Mouse (Mus musculus): ENCODE measurements around the gene Rab25. TPM values are rescaled to one million over a fixed set of nuclear protein-coding genes. Genes with fewer than 3 reads are reported as not detected.
"Not testable (repeated sequence)": the region's sequence is repeated elsewhere in the genome, so short reads cannot be mapped to it uniquely, and the experiment has no call there.

Gene Rab25
- polyA plus RNA-seq (2012; rRNA removed) = 132 and 184 TPM in 2 replicates

DNA sequence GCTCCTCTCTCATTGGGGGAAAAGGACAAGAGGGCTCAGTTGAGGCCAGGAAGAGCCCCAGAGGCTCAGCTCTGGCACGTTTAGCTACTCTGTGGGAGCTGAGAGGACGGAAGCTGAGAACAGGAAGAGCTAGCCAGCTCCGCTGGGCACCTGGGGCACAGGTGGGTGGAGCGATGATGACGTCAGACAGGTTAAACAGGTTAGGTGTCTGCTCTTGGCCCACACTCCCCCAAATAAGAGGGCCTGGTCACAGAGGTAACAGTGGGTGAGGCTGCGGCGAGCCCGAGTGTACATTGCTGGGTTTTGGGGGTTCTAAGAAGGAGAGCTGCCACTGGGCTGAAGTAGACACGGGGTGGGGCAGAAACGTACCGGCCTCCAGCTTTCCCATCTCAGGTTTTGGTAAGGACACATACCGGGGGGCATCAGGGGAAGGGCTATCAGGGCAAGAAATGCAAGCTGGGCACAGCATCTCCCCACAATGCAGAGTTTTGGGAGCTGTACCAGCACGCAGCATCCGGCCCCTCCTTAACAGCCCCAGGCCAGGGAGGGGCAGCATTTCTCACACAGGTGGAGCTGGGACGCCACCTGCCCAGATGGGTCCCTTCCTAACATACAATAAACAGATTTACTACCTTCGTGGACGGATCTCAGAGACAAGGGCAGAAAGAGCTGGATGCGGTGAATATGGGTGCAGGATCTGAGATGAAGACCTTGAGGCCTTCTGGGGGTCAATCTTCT, at the start of gene Rab25:
Gene Rab25, minus strand, starts transcription at position 121 of the 738 bp plus-strand sequence.
- Histone ChIP-seq H3K36me3 (ENCODE audit: control insufficient read depth, insufficient read depth, low read length) (no peaks in the 10 kb centered on the region; the same call in 1 of the 2 replicates), H3K27ac (ENCODE audit: insufficient read depth, low read depth, low read length) (peak within 1 kb of the TSS; percentile 73), H3K27me3 (ENCODE audit: control insufficient read depth, insufficient read depth, low read length) (no peaks in the 10 kb centered on the region), H3K4me1 (ENCODE audit: control insufficient read depth, insufficient read depth, insufficient read length, low read length) (peaks cover 27% of the 10 kb centered on the region), H3K4me3 (ENCODE audit: low read depth, low read length) (peak within 1 kb of the TSS; percentile 62)
- WGBS = 22% methylated on average over 18 of the region's 18 CpGs
- TF ChIP-seq POLR2A (IDR thresholded peaks at IDR 0.05; ENCODE audit: low read depth, low read length) = peak; percentile 25; the same call in 1 of the 2 replicates
- no peak for TF ChIP-seq CTCF (IDR thresholded peaks at IDR 0.05; ENCODE audit: extremely low read depth, insufficient read length, insufficient replicate concordance, low read depth, low read length)

DNA sequence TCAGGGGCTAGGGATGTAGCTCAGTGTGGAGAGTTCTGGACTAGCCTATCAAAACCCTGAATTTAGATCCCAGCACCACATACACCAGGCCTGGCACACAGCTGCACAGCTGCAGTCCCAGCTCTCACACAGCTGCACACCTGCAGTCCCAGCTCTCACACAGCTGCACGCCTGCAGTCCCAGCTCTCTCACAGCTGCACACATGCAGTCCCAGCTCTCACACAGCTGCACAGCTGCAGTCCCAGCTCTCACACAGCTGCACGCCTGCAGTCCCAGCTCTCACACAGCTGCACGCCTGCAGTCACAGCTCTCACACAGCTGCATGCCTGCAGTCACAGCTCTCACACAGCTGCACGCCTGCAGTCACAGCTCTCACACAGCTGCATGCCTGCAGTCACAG, 48.4 kb upstream of the Rab25 start:
- not testable (repeated sequence) for H3K36me3 ChIP-seq (ENCODE audit: control insufficient read depth, insufficient read depth, low read length); H3K4me1 ChIP-seq (ENCODE audit: control insufficient read depth, insufficient read depth, insufficient read length, low read length); H3K4me3 ChIP-seq (ENCODE audit: low read depth, low read length); H3K27ac ChIP-seq (ENCODE audit: insufficient read depth, low read depth, low read length); H3K27me3 ChIP-seq (ENCODE audit: control insufficient read depth, insufficient read depth, low read length)
- WGBS = 93% methylated on average over 4 of the region's 4 CpGs

DNA sequence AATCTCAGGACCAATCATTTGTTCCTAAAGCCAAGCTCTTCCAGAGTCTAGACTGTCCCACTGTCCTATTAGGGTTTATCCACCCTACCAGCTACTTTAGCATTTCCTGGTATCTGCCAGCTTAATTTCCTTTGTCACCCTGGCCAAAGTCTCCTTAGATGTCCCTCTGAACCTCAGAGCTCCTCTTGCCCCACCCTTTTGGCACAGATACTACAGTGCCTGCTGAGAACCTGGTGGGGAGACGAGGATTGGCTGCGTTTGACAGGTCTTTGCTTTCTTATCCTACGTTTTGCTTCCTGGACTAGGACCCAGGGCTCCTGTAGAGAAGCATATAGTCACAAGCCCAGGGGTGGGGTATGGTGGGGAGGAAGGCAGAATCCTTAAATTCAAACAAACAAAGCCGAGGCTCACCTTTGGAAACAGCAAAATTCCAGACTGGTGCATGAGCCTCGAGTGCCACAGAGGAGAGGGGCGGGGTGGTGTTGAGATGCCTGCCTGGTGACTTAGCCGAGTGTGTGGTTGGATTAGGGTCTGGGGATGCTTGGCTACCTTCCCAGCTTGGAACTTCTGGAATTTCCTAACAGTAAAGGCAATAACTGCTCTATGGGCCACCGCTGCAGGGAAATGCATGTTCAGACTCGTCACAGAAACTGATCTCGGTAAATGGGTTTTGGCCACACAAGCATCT, 45.9 kb upstream of the Rab25 start:
- H3K27me3 ChIP-seq (ENCODE audit: control insufficient read depth, insufficient read depth, low read length) = no peaks in the 10 kb centered on the region
- H3K4me1 ChIP-seq (ENCODE audit: control insufficient read depth, insufficient read depth, insufficient read length, low read length) = peaks cover 6% of the 10 kb centered on the region; the same call in 1 of the 2 replicates
- WGBS = 20% methylated on average over 10 of the region's 10 CpGs
- no peaks in the 10 kb centered on the region for H3K36me3 ChIP-seq (ENCODE audit: control insufficient read depth, insufficient read depth, low read length)
- H3K4me3 ChIP-seq (ENCODE audit: low read depth, low read length) = peak overlapping the region; percentile 67
- H3K27ac ChIP-seq (ENCODE audit: insufficient read depth, low read depth, low read length) = peak overlapping the region; percentile 98
- no peak for TF ChIP-seq POLR2A (IDR thresholded peaks at IDR 0.05; ENCODE audit: low read depth, low read length)
- TF ChIP-seq CTCF (IDR thresholded peaks at IDR 0.05; ENCODE audit: extremely low read depth, insufficient read length, insufficient replicate concordance, low read depth, low read length) = no peak

DNA sequence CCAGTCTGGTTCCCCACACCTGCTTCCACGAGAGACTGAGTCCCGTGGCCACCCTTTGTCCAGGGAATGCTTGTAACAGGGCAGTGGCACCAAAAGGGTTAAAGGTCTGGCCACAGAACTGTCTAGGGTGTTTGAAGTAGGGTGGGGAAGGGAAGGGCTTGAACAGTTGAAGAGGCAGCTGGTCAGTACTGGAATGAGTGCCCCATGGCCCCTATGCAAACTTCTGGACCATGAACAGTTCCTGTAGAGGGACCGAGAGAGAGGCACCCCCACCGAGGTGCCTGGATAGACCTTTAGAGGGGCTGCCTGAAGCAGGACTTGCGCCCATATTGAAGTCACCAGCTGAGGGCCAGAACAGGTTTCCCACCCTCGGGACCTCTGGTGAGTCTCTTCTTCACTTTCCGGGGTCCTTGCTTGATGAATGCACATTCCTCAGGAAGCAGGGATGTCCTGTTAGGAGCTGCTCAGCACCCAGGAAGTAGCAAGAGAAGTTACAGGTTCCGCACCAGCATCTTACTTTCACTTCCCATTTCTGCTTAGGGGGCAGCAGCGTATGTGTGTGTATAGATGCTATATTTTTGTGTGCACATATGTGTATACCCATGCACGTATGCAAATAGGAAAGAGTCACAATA, 45.0 kb upstream of the Rab25 start:
- TF ChIP-seq CTCF (IDR thresholded peaks at IDR 0.05; ENCODE audit: extremely low read depth, insufficient read length, insufficient replicate concordance, low read depth, low read length) (no peak), POLR2A (IDR thresholded peaks at IDR 0.05; ENCODE audit: low read depth, low read length) (0 out of 2 replicates have a peak, but pooled peaks have one; percentile 4)
- H3K27me3 ChIP-seq (ENCODE audit: control insufficient read depth, insufficient read depth, low read length) = no peaks in the 10 kb centered on the region
- peak overlapping the region; percentile 96 for H3K27ac ChIP-seq (ENCODE audit: insufficient read depth, low read depth, low read length)
- H3K36me3 ChIP-seq (ENCODE audit: control insufficient read depth, insufficient read depth, low read length) = peaks cover 5% of the 10 kb centered on the region
- WGBS = 14% methylated on average over 10 of the region's 10 CpGs
- H3K4me3 ChIP-seq (ENCODE audit: low read depth, low read length) = peak overlapping the region; percentile 80
- H3K4me1 ChIP-seq (ENCODE audit: control insufficient read depth, insufficient read depth, insufficient read length, low read length) = peaks cover 6% of the 10 kb centered on the region; the same call in 1 of the 2 replicates

DNA sequence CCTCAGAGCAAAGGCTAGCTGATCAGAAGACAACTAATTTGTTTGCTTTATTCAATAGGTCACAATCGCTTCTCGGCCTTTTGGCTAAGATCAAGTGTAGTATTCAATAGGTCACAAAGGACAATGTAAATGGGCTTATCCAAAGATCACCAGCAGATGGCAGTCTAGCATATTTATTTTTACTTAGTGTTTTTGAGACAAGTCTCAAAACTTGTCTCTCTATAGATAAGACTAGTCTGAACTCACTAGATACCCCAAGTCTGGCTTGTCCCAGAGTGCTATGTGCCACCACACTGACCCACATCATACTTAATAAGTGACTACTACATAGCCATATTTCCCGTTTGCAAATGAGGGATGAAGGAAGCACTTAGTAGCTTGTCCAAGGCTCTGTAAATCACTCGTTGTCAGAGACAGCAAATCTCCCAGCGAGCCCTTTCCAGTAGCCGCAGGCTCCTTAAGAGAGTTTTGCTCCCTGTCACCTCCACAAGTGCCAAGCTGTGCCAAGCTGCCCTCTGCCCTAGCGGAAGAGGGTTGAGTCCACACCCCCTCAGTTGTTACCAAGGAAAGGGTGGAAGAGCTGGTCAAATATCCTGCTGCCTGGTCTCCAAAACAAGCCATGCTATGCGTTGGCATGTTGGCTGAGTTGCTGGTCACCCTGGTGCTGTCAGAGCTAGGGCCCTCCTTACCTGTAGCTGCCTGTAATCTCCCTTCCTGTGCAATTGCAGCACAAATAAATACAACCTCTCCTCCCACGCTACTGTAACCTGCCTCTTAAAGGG, 44.0 kb upstream of the Rab25 start:
- Histone ChIP-seq H3K27me3 (ENCODE audit: control insufficient read depth, insufficient read depth, low read length) (no peaks in the 10 kb centered on the region), H3K36me3 (ENCODE audit: control insufficient read depth, insufficient read depth, low read length) (peaks cover 14% of the 10 kb centered on the region), H3K4me1 (ENCODE audit: control insufficient read depth, insufficient read depth, insufficient read length, low read length) (peaks cover 6% of the 10 kb centered on the region; the same call in 1 of the 2 replicates), H3K27ac (ENCODE audit: insufficient read depth, low read depth, low read length) (peak overlapping the region; percentile 96), H3K4me3 (ENCODE audit: low read depth, low read length) (peak overlapping the region; percentile 80)
- WGBS = 5% methylated on average over 9 of the region's 9 CpGs
- TF ChIP-seq POLR2A (IDR thresholded peaks at IDR 0.05; ENCODE audit: low read depth, low read length) (peak; percentile 16; the same call in 1 of the 2 replicates), CTCF (IDR thresholded peaks at IDR 0.05; ENCODE audit: extremely low read depth, insufficient read length, insufficient replicate concordance, low read depth, low read length) (peak; percentile 25; the same call in 1 of the 2 replicates)

DNA sequence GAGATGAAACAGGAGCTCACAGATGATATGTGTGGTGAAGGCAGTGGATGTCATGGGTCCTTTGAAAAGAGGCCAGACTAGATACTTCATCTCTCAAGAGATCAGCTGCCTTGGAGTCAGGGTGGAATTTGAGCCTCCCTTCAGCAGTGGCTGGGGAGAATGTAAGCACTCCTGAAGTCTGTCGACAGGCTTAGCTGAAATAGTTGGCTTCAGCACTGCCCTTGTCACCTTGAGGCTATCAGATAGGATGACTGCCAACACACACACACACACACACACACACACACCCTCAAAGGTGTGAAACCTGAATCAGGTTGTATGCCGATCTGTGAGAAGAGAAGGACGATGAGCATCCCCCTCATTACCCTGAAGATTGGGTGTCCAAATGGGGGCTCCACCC, 42.9 kb upstream of the Rab25 start:
- WGBS = 31% methylated on average over 3 of the region's 3 CpGs
- TF ChIP-seq CTCF (IDR thresholded peaks at IDR 0.05; ENCODE audit: extremely low read depth, insufficient read length, insufficient replicate concordance, low read depth, low read length) (no peak), POLR2A (IDR thresholded peaks at IDR 0.05; ENCODE audit: low read depth, low read length) (no peak)
- H3K4me3 ChIP-seq (ENCODE audit: low read depth, low read length) = no peak overlapping the region
- no peak overlapping the region for H3K27ac ChIP-seq (ENCODE audit: insufficient read depth, low read depth, low read length)
- H3K4me1 ChIP-seq (ENCODE audit: control insufficient read depth, insufficient read depth, insufficient read length, low read length) = peaks cover 6% of the 10 kb centered on the region; the same call in 1 of the 2 replicates
- no peaks in the 10 kb centered on the region for H3K27me3 ChIP-seq (ENCODE audit: control insufficient read depth, insufficient read depth, low read length)
- peaks cover 22% of the 10 kb centered on the region for H3K36me3 ChIP-seq (ENCODE audit: control insufficient read depth, insufficient read depth, low read length)
